Mouse (Mus musculus): ENCODE measurements around the gene Emilin1.

DNA sequence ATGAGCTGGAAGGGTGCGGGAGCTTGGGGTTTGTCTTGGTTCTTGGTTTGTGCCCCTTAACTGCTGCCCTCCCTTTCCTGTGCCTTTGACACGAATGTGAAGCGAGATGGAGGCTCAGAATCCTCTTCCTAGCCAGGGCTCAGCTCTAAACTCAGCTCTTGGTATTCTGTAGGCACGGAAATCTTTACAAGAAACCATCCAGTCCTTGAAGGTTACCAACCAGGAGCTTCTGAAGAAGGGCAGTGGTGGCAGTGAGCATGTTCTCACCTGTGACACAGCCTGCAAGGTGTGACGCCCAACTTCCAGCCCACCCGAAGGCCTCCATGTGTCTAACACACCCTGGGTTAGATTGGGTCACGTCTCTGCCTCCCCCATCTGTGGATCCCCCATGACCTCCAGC is 38.8 kb upstream of the Emilin1 start:
- no peak for TF ChIP-seq GATA1 (IDR thresholded peaks at IDR 0.05; ENCODE audit: low read length)
- TF ChIP-seq TAL1 (IDR thresholded peaks at IDR 0.05; ENCODE audit: low read length), result no peak

Measured in erythroblast, embryonic 14.5 days (primary cell).